Mouse (Mus musculus) lung, embryonic 14.5 days (tissue): ENCODE measurements at regions not wholly inside any gene's neighbourhood (a gene's known extent, or its start where the extent isn't known, plus 50 kb on each side); places are given as distances from the start of the nearest gene placed in this dataset.

Experiments used
- ATAC-seq: fragments of 200-750 bp; cut with Nextera tagmentation; 2 replicates; pipeline ENCODE4 v1.8.0; 2017; ENCODE audit warnings: mild to moderate bottlenecking, moderate TSS enrichment, moderate library complexity; ENCODE audit not compliant: insufficient read depth
- DNase-seq: peaks from one replicate; pipeline ENCODE4 v3.0.0-alpha.2; 2015
- H3K27ac ChIP-seq: fragments of 300-500 bp; sonication (generic); 2 replicates; pipeline ENCODE4 v1.5.1; 2014; ENCODE audit warnings: low read depth, mild to moderate bottlenecking, moderate library complexity
- H3K27me3 ChIP-seq: fragments of 300-500 bp; sonication (generic); 2 replicates; pipeline ENCODE4 v1.6.1; 2014; ENCODE audit warnings: low read length, control low read depth; ENCODE audit not compliant: insufficient read depth
- H3K36me3 ChIP-seq: fragments of 300-500 bp; sonication (generic); 2 replicates; pipeline ENCODE4 v1.6.1; 2014; ENCODE audit warnings: control low read depth; ENCODE audit not compliant: insufficient read depth
- H3K4me1 ChIP-seq: fragments of 300-500 bp; sonication (generic); 2 replicates; pipeline ENCODE4 v1.6.1; 2014; ENCODE audit warnings: antibody characterized with exemption, control low read depth; ENCODE audit not compliant: insufficient read depth
- H3K4me2 ChIP-seq: fragments of 300-500 bp; sonication (generic); 2 replicates; pipeline ENCODE4 v1.6.1; 2014; ENCODE audit warnings: mild to moderate bottlenecking
- H3K4me3 ChIP-seq: fragments of 300-500 bp; sonication (generic); 2 replicates; pipeline ENCODE4 v1.5.1; 2014; ENCODE audit warnings: low read depth, low read length
- H3K9ac ChIP-seq: fragments of 300-500 bp; sonication (generic); 2 replicates; pipeline ENCODE4 v1.6.1; 2014
- H3K9me3 ChIP-seq: fragments of 300-500 bp; sonication (generic); 2 replicates; pipeline ENCODE4 v1.6.1; 2016; ENCODE audit warnings: low read depth, low read length, control low read depth
- CTCF ChIP-seq: IDR thresholded peaks from 2 replicates; pipeline ENCODE4 v1.5.1; 2016; ENCODE audit warnings: antibody characterized with exemption, low read depth
- WGBS: fragments of 180-500 bp; shearing (Covaris S2); extraction: QIAGEN DNeasy Blood & Tissue Kit; methylation state at CpG from one replicate; pipeline ENCODE4 v1.1.7; 2014; 5-methylcytosine and 5-hydroxymethylcytosine counted together

DNA sequence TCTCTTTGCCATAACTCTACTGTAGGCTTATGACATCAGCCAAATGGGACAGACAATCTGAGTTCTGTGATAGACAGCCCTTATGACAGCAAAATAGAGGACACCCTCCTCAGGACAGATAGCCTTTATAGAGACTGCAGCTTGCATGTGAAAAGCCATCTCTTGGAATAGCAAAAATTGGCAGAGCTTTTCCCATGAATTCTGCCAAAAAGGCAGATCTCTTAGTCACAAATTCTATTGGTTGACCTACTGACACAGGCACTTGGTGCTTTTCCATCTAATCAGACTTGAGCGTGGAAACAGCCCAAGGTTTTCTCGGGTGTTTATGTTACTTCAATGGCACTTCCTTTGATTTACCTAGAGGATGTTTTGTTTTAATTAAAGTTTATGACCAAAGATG, 120.8 kb upstream of the Dph6 start:
- H3K4me3 ChIP-seq: no peak overlapping the region
- no peaks in the 10 kb centered on the region for H3K27me3 ChIP-seq
- ATAC-seq: peak; percentile 47; the same call in 1 of the 2 replicates
- no peak overlapping the region for H3K9ac ChIP-seq
- H3K36me3 ChIP-seq: no peaks in the 10 kb centered on the region
- H3K4me2 ChIP-seq: no peak overlapping the region
- TF ChIP-seq CTCF: no peak
- peak; percentile 76 for DNase-seq
- H3K9me3 ChIP-seq: no peaks in the 10 kb centered on the region
- WGBS: 22% methylated on average over 2 of the region's 2 CpGs
- no peaks in the 10 kb centered on the region; the same call in 1 of the 2 replicates for H3K4me1 ChIP-seq
- H3K27ac ChIP-seq: no peak overlapping the region

DNA sequence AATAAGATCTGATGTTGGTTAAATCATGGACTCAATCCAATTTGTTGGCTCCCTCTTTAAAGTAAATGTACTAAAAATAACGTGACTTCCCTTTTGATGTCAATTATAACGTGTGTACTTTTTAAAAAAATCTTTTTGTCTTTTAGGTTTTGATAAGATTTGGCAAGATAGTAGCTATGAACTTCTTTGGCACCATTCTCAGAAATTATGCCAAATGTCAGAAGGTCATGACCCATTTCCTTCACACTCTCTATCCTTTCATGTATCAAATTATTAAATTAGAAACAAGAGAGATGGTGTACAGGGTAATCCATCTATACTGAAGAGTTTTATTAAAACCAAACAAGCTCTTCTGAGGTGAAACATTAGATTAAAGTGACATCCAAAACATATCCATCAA, 121.4 kb upstream of the Dph6 start:
- Histone ChIP-seq H3K4me3 (no peak overlapping the region), H3K9ac (no peak overlapping the region), H3K27me3 (no peaks in the 10 kb centered on the region), H3K36me3 (no peaks in the 10 kb centered on the region), H3K9me3 (no peaks in the 10 kb centered on the region), H3K4me2 (no peak overlapping the region), H3K27ac (no peak overlapping the region), H3K4me1 (no peaks in the 10 kb centered on the region; the same call in 1 of the 2 replicates)
- WGBS: 29% methylated on average over 2 of the region's 2 CpGs
- ATAC-seq: no peak
- DNase-seq: peak; percentile 24
- TF ChIP-seq CTCF: no peak

- Histone ChIP-seq H3K27ac (peak overlapping the region; percentile 6; the same call in 1 of the 2 replicates), H3K36me3 (no peaks in the 10 kb centered on the region), H3K9me3 (no peaks in the 10 kb centered on the region), H3K4me2 (no peak overlapping the region), H3K4me3 (no peak overlapping the region), H3K9ac (no peak overlapping the region), H3K27me3 (no peaks in the 10 kb centered on the region), H3K4me1 (no peaks in the 10 kb centered on the region)
- no peak; the same call in 1 of the 2 replicates for ATAC-seq
- peak; percentile 49 for DNase-seq
- 57% methylated on average over 6 of the region's 6 CpGs for WGBS
- no peak for TF ChIP-seq CTCF
Observed at GRCm38 (mm10) chr2:114782450-114782849, 127.7 kb upstream of the Dph6 start.

GRCm38 (mm10) chr2:114784191-114784590, 129.4 kb upstream of the Dph6 start:
- ATAC-seq (no peak), DNase-seq (peak; percentile 15)
- Histone ChIP-seq H3K9me3 (no peaks in the 10 kb centered on the region), H3K4me3 (no peak overlapping the region), H3K4me1 (no peaks in the 10 kb centered on the region), H3K9ac (no peak overlapping the region), H3K27ac (0 out of 2 replicates have a peak overlapping the region, but pooled peaks have one; percentile 12), H3K4me2 (no peak overlapping the region), H3K27me3 (no peaks in the 10 kb centered on the region), H3K36me3 (no peaks in the 10 kb centered on the region)
- no peak for TF ChIP-seq CTCF

- Histone ChIP-seq H3K9ac (no peak overlapping the region), H3K9me3 (no peaks in the 10 kb centered on the region), H3K4me2 (no peak overlapping the region), H3K36me3 (no peaks in the 10 kb centered on the region), H3K27me3 (no peaks in the 10 kb centered on the region), H3K4me3 (no peak overlapping the region), H3K4me1 (no peaks in the 10 kb centered on the region), H3K27ac (no peak overlapping the region)
- ATAC-seq (no peak), DNase-seq (no peak)
- WGBS: 90% methylated on average over 3 of the region's 3 CpGs
- no peak for TF ChIP-seq CTCF
Observed at GRCm38 (mm10) chr2:114788251-114788650, 133.5 kb upstream of the Dph6 start.

GRCm38 (mm10) chr2:114796630-114797290, 142.0 kb upstream of the Dph6 start:
- no peak for TF ChIP-seq CTCF
- WGBS: 89% methylated on average over 6 of the region's 6 CpGs
- Histone ChIP-seq H3K27ac (no peak overlapping the region), H3K9ac (no peak overlapping the region), H3K4me3 (no peak overlapping the region), H3K36me3 (no peaks in the 10 kb centered on the region), H3K4me2 (no peak overlapping the region), H3K9me3 (no peaks in the 10 kb centered on the region), H3K27me3 (no peaks in the 10 kb centered on the region), H3K4me1 (no peaks in the 10 kb centered on the region)
- DNase-seq (no peak), ATAC-seq (no peak)

GRCm38 (mm10) chr2:114797291-114797650, 142.5 kb upstream of the Dph6 start:
- DNase-seq (no peak), ATAC-seq (no peak)
- Histone ChIP-seq H3K27me3 (no peaks in the 10 kb centered on the region), H3K4me2 (no peak overlapping the region), H3K36me3 (no peaks in the 10 kb centered on the region), H3K9ac (no peak overlapping the region), H3K4me1 (no peaks in the 10 kb centered on the region), H3K9me3 (no peaks in the 10 kb centered on the region), H3K27ac (no peak overlapping the region), H3K4me3 (no peak overlapping the region)
- TF ChIP-seq CTCF: no peak
- 15% methylated on average over 1 of the region's 1 CpGs for WGBS
